Mouse (Mus musculus): Measurements from ENCODE around the gene Pcnx. TPM values are rescaled to one million over a fixed set of nuclear protein-coding genes. Genes with fewer than 3 reads are reported as not detected.

Pcnx gene
- polyA plus RNA-seq, 1 experiment: 17.6 TPM

- no peak overlapping the region for H3K4me3 ChIP-seq
- H3K27me3 ChIP-seq (ENCODE audit: control insufficient read depth, insufficient read depth, insufficient read length): no peaks in the 10 kb centered on the region
- no peaks in the 10 kb centered on the region for H3K36me3 ChIP-seq (ENCODE audit: control insufficient read depth, insufficient read depth)
- H3K4me2 ChIP-seq (ENCODE audit: low read depth): no peak overlapping the region
- H3ac ChIP-seq (ENCODE audit: control insufficient read depth, insufficient read length): no peak overlapping the region
- peaks cover 13% of the 10 kb centered on the region for H3K79me2 ChIP-seq (ENCODE audit: control insufficient read depth, insufficient read depth)
- TF ChIP-seq POLR2A (IDR thresholded peaks at IDR 0.05; ENCODE audit: insufficient read length, low read depth) (no peak), MYOD1 (IDR thresholded peaks at IDR 0.05; ENCODE audit: control insufficient read depth in 1 of 3, insufficient read length in 2 of 3, low read depth in 2 of 3) (peak in 1 of 3 experiments; percentile 17)
Measured at GRCm38 (mm10) chr12:81857251-81857650, 2.6 kb upstream of the Pcnx start.

GRCm38 (mm10) chr12:81857978-81858569, 1.7 kb upstream of the Pcnx start:
- no peak overlapping the region for H3ac ChIP-seq (ENCODE audit: control insufficient read depth, insufficient read length)
- H3K36me3 ChIP-seq (ENCODE audit: control insufficient read depth, insufficient read depth): no peaks in the 10 kb centered on the region
- peaks cover 16% of the 10 kb centered on the region for H3K79me2 ChIP-seq (ENCODE audit: control insufficient read depth, insufficient read depth)
- no peak overlapping the region for H3K4me3 ChIP-seq
- TF ChIP-seq TCF12 (IDR thresholded peaks at IDR 0.05; ENCODE audit: insufficient read depth, poor library complexity, severe bottlenecking) (no peak), MYOG (IDR thresholded peaks at IDR 0.05; ENCODE audit: control insufficient read depth in 1 of 3, insufficient read depth in 1 of 3, insufficient read length in 2 of 3, low read depth in 2 of 3) (no peak), MAX (IDR thresholded peaks at IDR 0.05; ENCODE audit: low read depth) (no peak), SRF (IDR thresholded peaks at IDR 0.05; ENCODE audit: control insufficient read depth, insufficient read length, low read depth) (no peak), E2F4 (IDR thresholded peaks at IDR 0.05; ENCODE audit: insufficient read depth) (no peak), MYOD1 (IDR thresholded peaks at IDR 0.05; ENCODE audit: control insufficient read depth in 1 of 3, insufficient read length in 2 of 3, low read depth in 2 of 3) (no peak), REST (IDR thresholded peaks at IDR 0.05; ENCODE audit: insufficient read depth, insufficient read length) (no peak), POLR2AphosphoS2 (IDR thresholded peaks at IDR 0.05; ENCODE audit: insufficient read length, low read depth) (no peak), TCF3 (IDR thresholded peaks at IDR 0.05; ENCODE audit: insufficient read length, low read depth) (no peak), CEBPB (IDR thresholded peaks at IDR 0.05; ENCODE audit: insufficient read depth, poor library complexity, severe bottlenecking) (no peak), POLR2A (IDR thresholded peaks at IDR 0.05; ENCODE audit: insufficient read length, low read depth) (no peak), USF1 (IDR thresholded peaks at IDR 0.05; ENCODE audit: low read depth) (no peak)
- H3K4me2 ChIP-seq (ENCODE audit: low read depth): no peak overlapping the region
- no peaks in the 10 kb centered on the region for H3K27me3 ChIP-seq (ENCODE audit: control insufficient read depth, insufficient read depth, insufficient read length)

GRCm38 (mm10) chr12:81860308-81861181, 722 bp downstream of the Pcnx start:
- Histone ChIP-seq H3K36me3 (ENCODE audit: control insufficient read depth, insufficient read depth) (no peaks in the 10 kb centered on the region), H3K79me2 (ENCODE audit: control insufficient read depth, insufficient read depth) (peaks cover 36% of the 10 kb centered on the region), H3ac (ENCODE audit: control insufficient read depth, insufficient read length) (peak overlapping the region; percentile 96), H3K27me3 (ENCODE audit: control insufficient read depth, insufficient read depth, insufficient read length) (no peaks in the 10 kb centered on the region), H3K4me3 (peak overlapping the region; percentile 53), H3K4me2 (ENCODE audit: low read depth) (peak overlapping the region; percentile 87)
- no peak for TF ChIP-seq REST (IDR thresholded peaks at IDR 0.05; ENCODE audit: insufficient read depth, insufficient read length)
- no peak for TF ChIP-seq TCF3 (IDR thresholded peaks at IDR 0.05; ENCODE audit: insufficient read length, low read depth)
- no peak for TF ChIP-seq CEBPB (IDR thresholded peaks at IDR 0.05; ENCODE audit: insufficient read depth, poor library complexity, severe bottlenecking)
- no peak for TF ChIP-seq MYOD1 (IDR thresholded peaks at IDR 0.05; ENCODE audit: control insufficient read depth in 1 of 3, insufficient read length in 2 of 3, low read depth in 2 of 3)
- TF ChIP-seq POLR2AphosphoS2 (IDR thresholded peaks at IDR 0.05; ENCODE audit: insufficient read length, low read depth): no peak
- no peak for TF ChIP-seq E2F4 (IDR thresholded peaks at IDR 0.05; ENCODE audit: insufficient read depth)
- no peak for TF ChIP-seq MAX (IDR thresholded peaks at IDR 0.05; ENCODE audit: low read depth)
- TF ChIP-seq SRF (IDR thresholded peaks at IDR 0.05; ENCODE audit: control insufficient read depth, insufficient read length, low read depth): no peak

- no peaks in the 10 kb centered on the region for H3K36me3 ChIP-seq (ENCODE audit: control insufficient read depth, insufficient read depth)
Measured at GRCm38 (mm10) chr12:81861199-81862085, 1.6 kb downstream of the Pcnx start.

More at GRCm38 (mm10) chr12:81861199-81862085, 1.6 kb downstream of the Pcnx start:
- Histone ChIP-seq H3K27me3 (ENCODE audit: control insufficient read depth, insufficient read depth, insufficient read length) (no peaks in the 10 kb centered on the region), H3K4me2 (ENCODE audit: low read depth) (peak overlapping the region; percentile 87), H3K4me3 (peak overlapping the region; percentile 53), H3K79me2 (ENCODE audit: control insufficient read depth, insufficient read depth) (peaks cover 36% of the 10 kb centered on the region), H3ac (ENCODE audit: control insufficient read depth, insufficient read length) (peak overlapping the region; percentile 96)
- TF ChIP-seq POLR2AphosphoS2 (IDR thresholded peaks at IDR 0.05; ENCODE audit: insufficient read length, low read depth): no peak
- TF ChIP-seq USF1 (IDR thresholded peaks at IDR 0.05; ENCODE audit: low read depth): no peak
- no peak for TF ChIP-seq E2F4 (IDR thresholded peaks at IDR 0.05; ENCODE audit: insufficient read depth)
- TF ChIP-seq TCF3 (IDR thresholded peaks at IDR 0.05; ENCODE audit: insufficient read length, low read depth): no peak
- TF ChIP-seq CEBPB (IDR thresholded peaks at IDR 0.05; ENCODE audit: insufficient read depth, poor library complexity, severe bottlenecking): no peak
- no peak for TF ChIP-seq MAX (IDR thresholded peaks at IDR 0.05; ENCODE audit: low read depth)
- no peak for TF ChIP-seq MYOG (IDR thresholded peaks at IDR 0.05; ENCODE audit: control insufficient read depth in 1 of 3, insufficient read depth in 1 of 3, insufficient read length in 2 of 3, low read depth in 2 of 3)
- TF ChIP-seq POLR2A (IDR thresholded peaks at IDR 0.05; ENCODE audit: insufficient read length, low read depth): no peak
- no peak for TF ChIP-seq REST (IDR thresholded peaks at IDR 0.05; ENCODE audit: insufficient read depth, insufficient read length)
- TF ChIP-seq MYOD1 (IDR thresholded peaks at IDR 0.05; ENCODE audit: control insufficient read depth in 1 of 3, insufficient read length in 2 of 3, low read depth in 2 of 3): no peak
- no peak for TF ChIP-seq TCF12 (IDR thresholded peaks at IDR 0.05; ENCODE audit: insufficient read depth, poor library complexity, severe bottlenecking)

All from myocyte (in vitro differentiated cells).